Mouse (Mus musculus) ZHBTc4 (cell line): ENCODE measurements around the gene Sec11a.
"Not testable (repeated sequence)": the region's sequence is repeated elsewhere in the genome, so short reads cannot be mapped to it uniquely, and the experiment has no call there.

Source experiments
- DNase-seq: peaks from one replicate; pipeline ENCODE4 v3.0.0-alpha.2; 2011; ENCODE audit warnings: low read depth, low spot score

The Sec11a gene

GRCm38 (mm10) chr7:80947445-80948350, at the start of gene Sec11a:
Gene Sec11a (minus strand): TSS chr7:80947780.
- peak; percentile 97 for DNase-seq

DNA sequence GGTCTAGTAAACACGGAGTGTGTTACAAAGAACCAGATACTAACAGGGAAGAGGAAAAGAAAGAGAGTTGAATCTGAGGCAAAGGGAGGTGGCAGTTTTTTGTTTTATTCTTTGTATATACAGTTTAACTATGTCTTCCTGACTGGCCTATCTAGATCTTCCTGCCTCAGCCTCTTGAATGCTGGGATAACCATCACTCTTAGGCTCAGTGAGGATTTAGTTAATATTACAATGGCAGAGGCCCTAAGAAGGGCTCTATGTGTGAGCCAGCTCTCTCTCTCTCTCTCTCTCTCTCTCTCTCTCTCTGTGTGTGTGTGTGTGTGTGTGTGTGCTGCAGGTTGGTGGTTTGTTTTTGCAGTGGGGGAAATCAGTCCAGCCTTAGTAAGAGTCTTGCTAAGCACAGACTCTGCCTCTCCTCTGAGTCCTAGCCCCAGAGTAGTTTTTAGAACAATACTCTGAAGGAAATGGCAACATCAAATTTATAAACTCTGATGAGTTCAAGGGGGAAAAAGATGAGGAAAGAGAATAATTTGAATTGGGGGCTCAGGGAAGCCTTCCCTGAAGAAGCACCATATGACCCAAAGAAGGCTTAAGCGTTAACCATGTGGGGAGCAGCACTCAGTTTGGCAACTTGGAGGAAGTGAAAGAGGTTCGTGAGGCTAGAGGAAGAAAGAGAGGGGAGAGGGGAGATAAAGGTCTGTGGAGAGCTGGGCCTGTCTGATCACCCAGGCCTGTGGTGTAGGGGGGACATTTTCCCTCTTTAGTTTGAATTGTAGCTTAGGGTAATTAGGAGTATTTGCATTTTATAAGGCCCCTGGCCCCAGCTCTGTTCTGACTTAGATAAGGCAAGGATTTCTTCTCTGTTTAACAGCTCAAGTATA, 47.9 kb upstream of the Sec11a start:
- no peak for DNase-seq

- peak; percentile 12 for DNase-seq
These were observed 47.1 kb upstream of the Sec11a start for GRCm38 (mm10) chr7:80994663-80995005.

DNA sequence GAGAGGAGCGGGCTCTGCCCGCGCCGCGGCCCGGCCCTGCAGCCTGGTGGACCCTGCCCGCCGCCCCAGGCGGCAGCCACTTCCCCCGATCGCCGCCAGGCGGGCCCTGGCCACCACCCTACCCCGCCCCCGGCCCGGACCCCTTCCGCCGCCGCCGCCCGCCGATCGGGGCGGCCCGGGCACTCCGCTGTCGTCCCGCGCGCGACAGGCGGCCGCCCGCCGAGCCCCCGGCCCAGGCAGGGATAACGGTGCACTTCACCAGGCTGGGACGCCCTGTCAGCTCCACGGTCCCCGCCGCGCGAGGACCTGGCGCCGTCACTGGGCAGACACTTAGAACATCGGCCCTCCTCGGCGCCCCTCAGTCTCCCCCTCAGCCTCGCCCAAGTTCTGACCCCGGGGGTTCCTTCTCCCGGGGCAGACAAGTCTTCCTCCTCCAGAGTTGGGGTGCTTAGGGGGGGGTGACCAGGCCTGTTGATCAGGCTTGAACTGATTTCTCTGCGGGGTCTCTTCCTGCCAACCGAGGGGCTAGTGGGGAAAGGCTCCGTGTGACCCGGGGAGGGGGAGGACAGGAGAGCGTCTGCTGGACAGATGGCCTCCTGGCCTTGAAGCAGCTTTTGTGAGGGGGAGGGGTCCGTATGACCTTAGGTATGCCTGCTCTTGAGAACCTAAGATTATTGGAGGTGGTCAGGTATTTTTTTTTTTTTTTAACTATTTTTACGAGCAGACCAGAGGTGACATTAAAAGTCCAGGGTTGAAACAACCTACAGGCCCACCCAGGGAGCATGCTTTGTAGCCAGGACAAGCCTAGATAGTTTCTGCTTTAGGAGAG, 46.5 kb upstream of the Sec11a start:
- peak; percentile 77 for DNase-seq

DNA sequence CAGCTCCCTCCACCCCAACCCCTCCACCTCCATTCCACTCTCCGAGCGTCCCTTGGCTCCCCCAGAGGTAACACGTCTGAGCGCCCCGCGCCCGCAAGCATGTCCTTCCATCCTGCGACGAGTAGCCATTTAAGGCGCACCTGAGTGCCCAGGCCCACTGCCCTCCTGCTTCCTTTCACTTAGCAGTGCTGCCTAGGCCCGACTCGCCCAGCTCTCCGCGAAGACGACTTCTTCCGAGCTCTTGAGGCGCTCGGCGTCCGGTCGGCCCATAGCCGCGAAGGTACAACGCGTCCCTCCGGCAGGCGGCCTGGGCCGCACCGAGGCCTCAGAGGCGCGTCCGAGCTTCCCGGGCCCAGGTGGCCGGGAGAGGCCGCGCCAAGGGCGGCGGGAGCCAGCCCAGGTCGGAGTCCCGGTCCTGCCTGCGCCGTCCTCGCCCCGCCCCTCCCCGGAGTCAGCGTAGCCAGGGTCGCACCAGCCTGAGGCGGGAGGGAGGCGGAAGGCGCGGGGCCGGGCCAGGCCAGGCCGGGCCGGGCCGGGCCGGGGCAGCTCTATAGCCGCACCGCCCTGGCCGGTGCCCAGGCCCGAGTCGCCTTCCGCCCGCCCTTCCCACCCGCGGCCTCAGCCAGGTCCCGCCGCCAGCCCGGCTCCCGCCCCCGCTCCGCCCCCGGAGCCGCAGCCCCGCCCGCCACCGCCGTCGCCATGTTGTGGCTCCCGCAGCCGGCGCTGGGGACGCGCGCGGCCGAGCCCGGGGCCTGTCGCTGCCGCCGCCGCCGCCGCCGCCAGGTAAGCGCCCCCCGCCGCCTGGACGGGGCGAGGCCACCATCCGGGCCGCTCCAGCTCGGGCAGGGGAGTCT, 45.6 kb upstream of the Sec11a start, which contains the start of gene Zfp592:
Gene Zfp592, plus strand, starts transcription at position 702 of the 854 bp plus-strand sequence.
- DNase-seq: peak; percentile 79

- DNase-seq: no peak
These were observed 45.0 kb upstream of the Sec11a start for GRCm38 (mm10) chr7:80992631-80992979.

- DNase-seq: no peak
These were observed 44.5 kb upstream of the Sec11a start for GRCm38 (mm10) chr7:80992063-80992462.

GRCm38 (mm10) chr7:80991589-80991988, 44.0 kb upstream of the Sec11a start:
- no peak for DNase-seq

DNA sequence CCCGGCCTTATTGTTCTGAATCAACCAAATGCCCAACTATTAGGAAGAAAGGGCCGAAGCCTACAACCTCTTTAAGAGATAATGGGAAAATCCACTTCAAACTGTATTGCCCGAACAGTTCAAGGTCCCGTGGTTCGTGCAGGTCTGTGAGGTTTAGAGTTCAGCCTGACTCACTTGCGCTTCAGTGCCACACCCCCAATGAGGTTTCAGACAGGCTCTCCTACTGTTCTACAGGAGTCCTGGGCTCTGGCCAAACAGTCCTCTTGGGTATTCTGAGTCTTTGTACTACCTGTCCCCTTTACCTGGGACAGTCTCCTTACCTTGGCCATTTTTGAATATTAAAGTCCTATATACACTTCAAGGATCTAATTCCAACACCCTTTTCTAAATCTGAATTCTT, 42.7 kb upstream of the Sec11a start:
- DNase-seq: peak; percentile 41

GRCm38 (mm10) chr7:80987805-80988625, 40.4 kb upstream of the Sec11a start:
- no peak for DNase-seq

DNA sequence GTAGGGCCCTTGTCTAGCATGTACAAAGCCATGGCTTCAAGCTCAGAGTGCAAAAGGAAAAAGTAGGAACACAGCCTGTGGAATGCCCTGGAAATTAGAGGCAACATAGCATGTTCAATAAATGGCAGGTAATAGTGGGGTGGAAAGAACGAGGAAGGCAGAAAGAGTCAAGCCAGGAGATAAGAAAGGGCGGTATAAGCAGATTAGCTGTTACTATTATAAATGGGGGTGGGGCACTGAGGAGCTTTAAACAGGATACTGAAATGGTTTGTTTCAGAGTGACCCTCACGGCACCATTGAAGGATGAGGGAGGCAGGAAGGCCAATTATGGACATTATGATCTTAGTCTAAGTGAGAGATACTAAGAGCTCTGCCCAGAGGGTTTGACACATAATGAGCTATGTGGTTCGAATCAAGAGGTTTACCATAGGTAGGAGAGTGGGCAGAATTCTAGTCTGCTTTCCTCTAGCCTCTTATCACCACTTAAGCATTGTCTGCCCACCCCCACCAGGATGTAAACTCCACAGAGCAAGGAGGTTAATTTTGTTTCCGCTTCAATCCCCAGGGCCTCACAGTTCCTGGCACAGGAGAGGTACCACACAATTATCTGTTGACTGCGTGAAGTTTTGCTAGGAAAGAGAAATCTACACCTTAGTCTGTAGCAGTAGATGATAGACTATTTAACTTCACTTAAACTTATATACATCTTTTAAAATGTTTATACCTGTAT, 39.0 kb upstream of the Sec11a start:
- DNase-seq: no peak

- DNase-seq: no peak
These were observed 33.0 kb upstream of the Sec11a start for GRCm38 (mm10) chr7:80980566-80980965.

DNA sequence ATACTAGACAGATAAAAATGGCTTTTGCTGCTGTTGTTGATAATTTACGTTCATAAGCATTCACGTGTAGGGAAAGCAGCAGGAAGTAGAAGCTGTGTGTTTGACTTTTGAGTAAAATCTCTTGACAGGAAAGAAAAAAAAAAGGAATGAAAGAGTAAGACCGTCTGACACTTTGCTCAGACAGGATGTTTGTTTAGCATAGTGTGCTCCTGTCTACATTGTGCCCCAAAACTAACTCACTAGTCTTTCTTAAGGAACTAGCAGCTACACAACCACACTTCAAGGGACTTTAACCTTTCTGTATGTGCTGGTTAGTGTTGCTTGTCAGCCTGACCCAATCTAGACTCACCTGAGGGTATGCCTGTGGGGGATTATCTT, 26.0 kb upstream of the Sec11a start:
- not testable (repeated sequence) for DNase-seq

GRCm38 (mm10) chr7:80972920-80973637, 25.5 kb upstream of the Sec11a start:
- not testable (repeated sequence) for DNase-seq

DNA sequence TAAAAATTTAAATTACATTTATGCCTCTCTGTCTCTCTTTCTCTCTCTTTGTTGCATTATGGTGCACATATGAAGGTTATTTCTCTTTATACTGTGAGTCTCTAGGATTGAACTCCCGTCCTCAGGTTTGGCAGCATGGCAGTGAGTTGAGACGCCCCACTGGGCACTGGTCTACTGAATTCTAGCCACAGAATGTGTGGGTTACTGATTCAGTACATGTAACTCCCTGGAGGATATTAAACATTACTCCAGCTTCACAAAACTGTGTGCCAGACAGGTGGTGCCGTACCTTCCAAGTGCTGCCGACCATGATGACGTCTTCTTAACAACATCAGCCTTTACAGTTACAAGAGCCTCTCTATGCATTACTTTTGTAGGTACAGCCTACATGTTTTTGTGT, 24.5 kb upstream of the Sec11a start:
- DNase-seq: no peak

DNA sequence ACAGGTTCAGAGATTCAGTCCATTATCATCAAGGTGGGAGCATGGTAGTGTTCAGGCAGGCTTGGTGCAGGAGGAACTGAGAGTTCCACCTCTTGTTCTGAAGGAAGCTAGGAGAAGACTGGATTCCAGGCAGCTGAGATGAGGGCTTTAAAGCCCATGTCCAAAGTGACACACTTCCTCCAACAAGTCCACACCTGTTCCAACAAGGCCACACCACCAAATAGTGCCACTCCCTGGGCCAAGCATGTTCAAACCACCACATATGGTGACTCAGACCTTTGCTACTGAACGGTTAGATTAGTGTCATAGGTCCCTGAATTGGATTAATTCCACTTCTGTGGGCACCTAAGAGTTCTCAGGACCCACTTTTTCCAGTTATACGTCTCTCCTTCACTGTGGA, 23.8 kb upstream of the Sec11a start:
- DNase-seq: no peak

GRCm38 (mm10) chr7:80970913-80971312, 23.3 kb upstream of the Sec11a start:
- DNase-seq: no peak

DNA sequence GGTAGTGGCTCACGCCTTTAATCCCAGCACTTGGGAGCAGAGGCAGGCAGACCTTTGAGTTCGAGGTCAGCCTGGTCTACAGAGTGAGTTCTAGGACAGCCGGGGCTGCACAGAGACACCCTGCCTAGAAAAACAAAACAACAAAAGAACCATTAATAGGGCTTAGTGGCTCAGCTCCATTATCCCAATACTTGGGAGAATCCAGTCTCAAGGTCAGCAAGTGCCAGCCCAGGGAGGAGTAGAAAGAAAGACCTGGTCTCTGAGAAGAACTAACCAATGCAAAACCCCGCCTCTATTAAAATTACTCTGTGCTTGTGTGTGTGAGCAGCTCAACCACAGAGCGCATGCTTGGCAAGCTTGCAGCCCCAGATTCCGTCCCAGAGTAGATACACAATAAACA, 15.2 kb upstream of the Sec11a start:
- DNase-seq: peak; percentile 86

- DNase-seq: no peak
These were observed 11.4 kb upstream of the Sec11a start for GRCm38 (mm10) chr7:80959003-80959402.
